In genomic region chr5:65831917-65832618, GRCm38 (mm10) we compare ENCODE assay signal across 14 mouse cellular contexts. TPM values are rescaled to one million over a fixed set of nuclear protein-coding genes. Genes with fewer than 3 reads are reported as not detected.
DNase-seq lines count a peak whose midpoint lies in the region; TF ChIP-seq lines count a peak whose summit lies in the region.
"Had no signal": no experiment of that assay in that cellular context is flagged by ENCODE, and none has a peak within 500 bp of the region (broad histone marks: within the 10 kb centered on the region; RNA-seq: fewer than 3 reads in every experiment).

No protein-coding gene starts in this region.

- WGBS in heart, adult 2 months = 72% methylated on average over 11 of the region's 11 CpGs

- H3K4me3 ChIP-seq in heart, adult 2 months = no peak overlapping the region
- H3K4me3 ChIP-seq: forebrain, embryonic 10.5 days; limb, embryonic 15.5 days; stomach, embryonic 15.5 days had no signal

- intact Hi-C loops in heart, adult 2 months (cut with DNase I) = no loop called here

- H3K79me2 ChIP-seq in heart, adult 2 months (replicated peaks; ENCODE audit: control insufficient read depth, insufficient read depth, low read length) = no peaks in the 10 kb centered on the region

- H3K27ac ChIP-seq in heart, adult 2 months = no peak overlapping the region
- H3K27ac ChIP-seq: forebrain, embryonic 10.5 days; kidney, postnatal 0 days; limb, embryonic 15.5 days; stomach, embryonic 15.5 days had no signal

- no peaks in the 10 kb centered on the region for H3K4me1 ChIP-seq in heart, adult 2 months (ENCODE audit: control insufficient read depth, insufficient read depth, low read length)
- H3K4me1 ChIP-seq: forebrain, embryonic 10.5 days; limb, embryonic 15.5 days; stomach, embryonic 15.5 days had no signal

- H3K36me3 ChIP-seq in heart, adult 2 months (ENCODE audit: control insufficient read depth, insufficient read depth, low read length) = no peaks in the 10 kb centered on the region
- H3K36me3 ChIP-seq in splenic B cell, adult 2 months (ENCODE audit: control insufficient read depth, insufficient read depth, low read length, poor library complexity, severe bottlenecking) = peaks cover 10% of the 10 kb centered on the region
- H3K36me3 ChIP-seq: stomach, embryonic 15.5 days had no signal

- peak; percentile 18; the same call in 1 of the 2 replicates for TF ChIP-seq CTCF in heart, adult 2 months (IDR thresholded peaks at IDR 0.05)

- H3K9ac ChIP-seq in heart, adult 2 months (ENCODE audit: low read depth, low read length) = no peak overlapping the region
- H3K9ac ChIP-seq: limb, embryonic 15.5 days; stomach, embryonic 15.5 days had no signal

- no peak for TF ChIP-seq EP300 in heart, adult 2 months (IDR thresholded peaks at IDR 0.05; ENCODE audit: insufficient read depth, low read depth, low read length)

- TF ChIP-seq POLR2A in heart, adult 2 months (IDR thresholded peaks at IDR 0.05; ENCODE audit: insufficient read depth, low read depth, low read length) = no peak

- H3K27me3 ChIP-seq in heart, adult 2 months (ENCODE audit: control insufficient read depth, insufficient read depth, low read length) = no peaks in the 10 kb centered on the region
- no peaks in the 10 kb centered on the region for H3K27me3 ChIP-seq in splenic B cell, adult 2 months (ENCODE audit: control insufficient read depth, insufficient read depth, low read length, poor library complexity, severe bottlenecking)
- H3K27me3 ChIP-seq: limb, embryonic 15.5 days; stomach, embryonic 15.5 days had no signal

- DNase-seq in heart, adult 2 months = no peak
- DNase-seq in heart, postnatal 4 days = no peak
- peak; percentile 15 for DNase-seq in lung, postnatal 25 days (ENCODE audit: low spot score)
- DNase-seq in lung, postnatal 10 days = no peak
- DNase-seq in induced T-regulatory cell, adult 2 months (ENCODE audit: low read depth) = peak; percentile 46
- peak; percentile 14 for DNase-seq in splenic B cell, adult 2 months (ENCODE audit: low read depth, low spot score)
- DNase-seq in right cerebral cortex, postnatal 14 days = no peak
- DNase-seq: B cell, adult 2 months; cerebellum, adult 2 months; heart, postnatal 36 days had no signal

RNA-seq across cellular contexts. Expression of gene Rhoh, which starts 28.9 kb away (rescaled TPM):
- under 1 TPM; 0.52 to 0.55 TPM for total RNA-seq in heart, adult 2 months (2021)
- polyA plus RNA-seq in heart, adult 2 months (2012; rRNA removed) = 0.56 and 0.92 TPM in 2 replicates
- total RNA-seq in heart, postnatal 4 days (2021) = under 1 TPM; 0.26 to 0.34 TPM

Comparison
In these comparisons a context has a peak if more than half of its experiments do, and no peak if none do; other contexts are left out.
1. DNase-seq: peak in lung, postnatal 25 days (single experiment), induced T-regulatory cell, adult 2 months (single experiment) and splenic B cell, adult 2 months (single experiment); none in heart, adult 2 months (0 of 2), heart, postnatal 4 days (single experiment), lung, postnatal 10 days (single experiment) and right cerebral cortex, postnatal 14 days (single experiment).